Mouse (Mus musculus) megakaryocyte, embryonic 14.5 days (primary cell): ENCODE measurements around the gene Lhfpl2. TPM values are rescaled to one million over a fixed set of nuclear protein-coding genes. Genes with fewer than 3 reads are reported as not detected.

ENCODE experiments used
- H3K27me3 ChIP-seq: replicated peaks from 2 replicates; pipeline ENCODE3; 2012; ENCODE audit warnings: inconsistent platforms
- H3K36me3 ChIP-seq: replicated peaks from 2 replicates; pipeline ENCODE3; 2012; ENCODE audit warnings: low read length, inconsistent platforms, mixed read lengths
- H3K4me1 ChIP-seq: 2 replicates; pipeline ENCODE4 v1.6.1; 2012; ENCODE audit warnings: inconsistent platforms
- H3K4me3 ChIP-seq: replicated peaks from 2 replicates; pipeline ENCODE3; 2012; ENCODE audit warnings: moderate library complexity, mild to moderate bottlenecking, inconsistent platforms
- H3K9me3 ChIP-seq: 2 replicates; pipeline ENCODE4 v1.6.1; 2012; ENCODE audit warnings: inconsistent platforms
- FLI1 ChIP-seq: IDR thresholded peaks from 2 replicates; pipeline ENCODE4 v1.6.1; 2012; ENCODE audit warnings: low read length, inconsistent platforms, mixed read lengths
- GATA1 ChIP-seq: IDR thresholded peaks from 3 replicates; pipeline ENCODE4 v1.6.1; 2012; ENCODE audit warnings: mixed read lengths, low read length, inconsistent platforms, borderline replicate concordance
- polyA plus RNA-seq: library from polyadenylated mRNA; stranded (reverse); fragments of >175 nt; gene quantifications from 2 replicates; pipeline ENCODE4 v1.2.3, GENCODE M21; 2012; ENCODE audit warnings: low replicate concordance; ENCODE audit not compliant: insufficient read depth

Gene Lhfpl2
- polyA plus RNA-seq, 1 experiment = 0.47 TPM

DNA sequence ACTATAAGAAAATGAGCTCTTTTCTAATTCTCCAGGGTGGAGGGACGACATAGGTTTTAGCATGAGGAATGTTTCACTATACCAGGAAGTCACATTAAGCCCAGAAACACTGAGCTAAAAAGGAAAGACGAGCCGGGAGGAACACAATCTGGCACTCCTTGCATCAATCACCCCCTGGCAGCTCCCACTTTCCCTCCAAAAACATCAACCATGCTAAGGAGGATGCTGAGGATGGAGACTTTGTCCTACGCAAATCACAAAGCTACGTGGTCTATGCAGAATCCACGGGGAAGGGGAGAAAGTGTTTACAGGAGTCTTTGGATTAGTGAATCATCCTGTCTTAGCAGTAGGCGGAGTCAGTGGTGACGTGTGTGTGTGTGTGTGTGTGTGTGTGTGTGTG lies 142.2 kb downstream of the Lhfpl2 start:
- no peaks in the 10 kb centered on the region for H3K9me3 ChIP-seq

DNA sequence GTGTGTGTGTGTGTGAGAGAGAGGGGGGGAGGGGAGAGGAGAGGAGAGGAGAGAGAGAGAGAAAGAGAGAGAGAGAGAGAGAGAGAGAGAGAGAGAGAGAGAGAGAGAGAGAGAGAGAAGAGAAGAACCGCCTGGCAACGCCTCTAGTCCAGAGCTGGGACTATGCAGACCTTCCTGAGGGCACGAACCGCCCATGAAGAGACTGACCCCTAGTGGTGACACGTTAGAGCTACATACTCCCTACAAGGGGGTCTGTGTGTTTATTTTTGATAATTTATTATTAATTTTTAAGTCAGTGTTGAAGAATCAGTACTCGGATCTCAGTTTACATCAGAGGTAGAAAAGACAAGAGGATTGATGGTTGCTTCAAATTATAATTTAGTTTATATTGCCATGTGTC lies 147.6 kb downstream of the Lhfpl2 start:
- H3K4me3 ChIP-seq = no peak overlapping the region
- H3K4me1 ChIP-seq = peaks cover 8% of the 10 kb centered on the region
- peaks cover 10% of the 10 kb centered on the region for H3K9me3 ChIP-seq
- H3K27me3 ChIP-seq = no peaks in the 10 kb centered on the region
- H3K36me3 ChIP-seq = peaks cover 86% of the 10 kb centered on the region
- TF ChIP-seq GATA1 (no peak), FLI1 (no peak)

More for the DNA sequence above, 142.2 kb downstream of the Lhfpl2 start:
- Histone ChIP-seq H3K4me1 (peaks cover 5% of the 10 kb centered on the region), H3K4me3 (no peak overlapping the region), H3K36me3 (peaks cover 73% of the 10 kb centered on the region), H3K27me3 (no peaks in the 10 kb centered on the region)
- TF ChIP-seq FLI1 (no peak), GATA1 (no peak)

DNA sequence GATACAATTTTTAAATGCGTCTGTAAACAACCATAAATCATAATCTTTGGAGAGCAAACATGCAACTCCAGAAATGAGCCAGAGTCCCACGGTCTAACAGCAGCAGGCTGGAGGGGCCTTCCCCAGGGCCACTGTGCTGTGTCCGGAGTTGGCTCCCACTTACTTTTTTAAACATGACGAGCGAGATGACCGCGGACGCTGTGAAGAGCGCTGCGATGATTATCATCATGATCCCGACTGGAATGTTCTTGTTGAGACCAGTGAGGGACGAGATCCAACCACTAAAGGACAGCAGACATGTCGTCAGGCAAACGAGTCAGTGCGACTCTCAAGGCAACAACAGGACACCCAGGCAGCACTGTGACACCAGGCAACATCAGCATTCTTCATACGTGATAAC lies 150.4 kb downstream of the Lhfpl2 start:
- H3K27me3 ChIP-seq = no peaks in the 10 kb centered on the region
- TF ChIP-seq GATA1 (no peak), FLI1 (no peak)
- peaks cover 10% of the 10 kb centered on the region for H3K9me3 ChIP-seq
- H3K36me3 ChIP-seq = peaks cover 92% of the 10 kb centered on the region
- H3K4me1 ChIP-seq = peaks cover 6% of the 10 kb centered on the region; the same call in 1 of the 2 replicates
- H3K4me3 ChIP-seq = no peak overlapping the region

DNA sequence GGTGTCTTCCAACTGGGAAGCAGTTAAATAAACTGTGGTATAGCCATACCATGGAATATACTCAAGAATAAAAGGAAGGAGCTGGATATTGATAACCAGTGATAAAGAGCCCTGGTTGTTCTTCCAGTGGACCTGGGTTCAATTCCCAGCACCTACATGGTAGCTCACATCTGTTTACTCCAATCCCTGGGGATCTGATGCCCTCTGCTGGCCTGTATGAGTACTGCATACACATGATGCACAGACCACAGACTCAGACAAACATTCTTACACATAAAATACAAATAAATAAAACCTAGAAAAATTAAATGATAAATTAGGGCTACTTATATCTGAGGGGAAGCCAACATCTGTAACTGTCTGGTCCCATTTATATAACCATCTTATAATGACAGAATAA lies 151.3 kb downstream of the Lhfpl2 start:
- H3K4me1 ChIP-seq = peaks cover 6% of the 10 kb centered on the region; the same call in 1 of the 2 replicates
- no peaks in the 10 kb centered on the region for H3K27me3 ChIP-seq
- peaks cover 10% of the 10 kb centered on the region for H3K9me3 ChIP-seq
- TF ChIP-seq GATA1 = no peak
- H3K4me3 ChIP-seq = no peak overlapping the region
- peaks cover 94% of the 10 kb centered on the region for H3K36me3 ChIP-seq

DNA sequence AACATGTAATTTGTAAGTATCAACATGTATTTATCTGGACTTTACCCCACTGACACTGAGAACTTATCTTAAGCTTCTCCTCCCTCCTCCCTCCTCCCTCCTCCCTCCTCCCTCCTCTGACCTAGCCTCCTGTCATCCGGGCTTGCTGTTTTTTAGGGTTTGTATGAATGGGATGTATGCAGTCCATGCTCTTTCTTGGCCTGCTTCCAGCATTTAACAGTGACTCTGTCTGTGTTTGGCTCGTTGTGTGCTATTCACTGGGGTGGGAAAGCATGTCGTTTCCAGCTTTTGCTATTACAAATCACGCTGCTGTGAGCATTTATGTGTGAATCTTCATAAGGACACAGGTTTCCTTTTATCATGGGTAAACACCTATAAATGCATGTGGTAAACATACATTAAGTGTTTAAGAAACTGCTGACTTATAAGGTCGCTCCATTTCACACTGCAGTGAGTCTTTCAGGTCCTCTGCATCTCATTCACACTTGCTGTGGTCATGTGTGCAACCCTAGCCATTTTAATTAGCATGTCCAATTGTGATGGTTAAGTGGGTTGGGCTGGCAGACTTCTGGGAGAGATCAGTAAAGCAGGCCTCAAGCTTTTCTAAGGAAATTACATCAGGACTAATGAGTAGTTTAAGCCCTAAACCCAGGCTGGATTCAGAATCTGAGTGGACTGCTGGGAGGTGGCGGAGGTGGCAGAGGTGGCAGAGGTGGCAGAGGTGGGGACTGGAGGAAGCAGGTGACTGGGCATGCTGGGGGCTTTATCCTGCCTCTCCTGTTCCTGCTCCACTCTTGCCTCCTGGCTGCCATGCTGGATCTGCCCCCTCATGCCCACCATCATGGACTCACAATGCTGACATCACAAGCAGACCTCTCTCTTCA lies 153.9 kb downstream of the Lhfpl2 start:
- Histone ChIP-seq H3K4me1 (peaks cover 6% of the 10 kb centered on the region; the same call in 1 of the 2 replicates), H3K4me3 (no peak overlapping the region), H3K9me3 (peaks cover 10% of the 10 kb centered on the region), H3K27me3 (no peaks in the 10 kb centered on the region), H3K36me3 (peaks cover 77% of the 10 kb centered on the region)
- TF ChIP-seq FLI1 (no peak), GATA1 (no peak)

DNA sequence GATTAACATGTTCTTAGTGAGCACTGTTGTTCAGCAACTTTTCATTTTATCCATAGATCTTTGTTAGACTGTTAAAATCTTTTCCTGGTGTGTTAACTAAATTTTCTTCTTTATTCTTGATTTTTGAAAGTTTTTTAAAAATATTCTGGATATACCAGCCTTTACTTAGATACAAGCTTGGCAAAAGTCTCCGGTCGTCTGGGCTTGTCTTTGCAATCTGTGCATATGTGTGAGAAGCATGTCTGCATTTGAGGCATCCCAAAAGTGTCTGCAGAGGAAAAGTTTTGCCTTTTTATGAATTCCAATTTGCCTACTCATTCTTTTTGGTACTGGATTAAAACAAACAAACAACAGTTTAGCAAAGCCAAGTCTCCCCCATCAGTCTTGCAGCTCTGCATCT lies 154.6 kb downstream of the Lhfpl2 start:
- TF ChIP-seq GATA1 (no peak), FLI1 (no peak)

DNA sequence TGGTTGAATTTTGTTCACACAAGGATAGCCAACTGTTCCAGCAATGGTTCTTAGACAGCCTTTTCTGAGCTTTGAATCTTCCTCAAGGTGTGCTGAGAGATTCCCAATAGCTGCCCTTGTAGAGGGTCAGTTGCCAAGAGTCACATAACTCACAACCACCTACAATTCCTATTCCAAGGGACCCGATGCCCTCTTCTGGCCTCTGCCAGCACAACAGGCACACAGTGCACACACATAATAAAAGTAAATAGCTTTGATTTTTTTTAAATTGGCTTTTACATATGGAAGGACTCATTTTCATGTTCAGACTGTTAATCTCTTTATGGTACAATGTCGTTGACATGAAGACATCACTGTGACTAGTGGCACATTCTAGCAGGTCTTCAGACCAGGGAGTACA lies 155.1 kb downstream of the Lhfpl2 start:
- Histone ChIP-seq H3K36me3 (peaks cover 66% of the 10 kb centered on the region), H3K27me3 (no peaks in the 10 kb centered on the region), H3K4me1 (peaks cover 3% of the 10 kb centered on the region; the same call in 1 of the 2 replicates), H3K4me3 (no peak overlapping the region), H3K9me3 (peaks cover 10% of the 10 kb centered on the region)
- no peak for TF ChIP-seq FLI1
- no peak for TF ChIP-seq GATA1

More for the DNA sequence above, 154.6 kb downstream of the Lhfpl2 start:
- H3K9me3 ChIP-seq = peaks cover 10% of the 10 kb centered on the region
- peaks cover 70% of the 10 kb centered on the region for H3K36me3 ChIP-seq
- no peaks in the 10 kb centered on the region for H3K27me3 ChIP-seq
- H3K4me1 ChIP-seq = peaks cover 3% of the 10 kb centered on the region; the same call in 1 of the 2 replicates
- H3K4me3 ChIP-seq = no peak overlapping the region

DNA sequence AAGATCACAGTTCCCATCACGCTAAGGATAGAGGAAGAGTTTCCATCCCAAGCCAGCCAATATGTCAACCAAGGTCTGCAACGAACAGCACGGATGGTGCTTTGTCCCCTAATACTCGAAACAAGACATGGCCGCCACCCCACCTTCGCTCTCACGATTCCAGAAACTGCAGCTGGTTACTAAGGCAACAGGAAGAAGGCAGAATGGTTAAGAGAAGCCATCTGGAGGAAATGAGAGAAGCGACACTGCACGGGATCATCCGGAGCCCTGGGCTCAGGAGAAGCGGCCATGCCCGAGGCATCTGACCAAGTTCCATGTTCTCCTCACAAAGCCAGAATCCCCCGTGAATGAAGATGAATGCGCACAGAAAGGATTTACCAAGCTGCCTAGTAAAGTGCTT lies 166.0 kb downstream of the Lhfpl2 start:
- H3K36me3 ChIP-seq = peaks cover 70% of the 10 kb centered on the region
- no peak for TF ChIP-seq GATA1
- TF ChIP-seq FLI1 = no peak
- H3K9me3 ChIP-seq = no peaks in the 10 kb centered on the region
- no peaks in the 10 kb centered on the region for H3K4me1 ChIP-seq
- no peaks in the 10 kb centered on the region for H3K27me3 ChIP-seq
- no peak overlapping the region for H3K4me3 ChIP-seq

DNA sequence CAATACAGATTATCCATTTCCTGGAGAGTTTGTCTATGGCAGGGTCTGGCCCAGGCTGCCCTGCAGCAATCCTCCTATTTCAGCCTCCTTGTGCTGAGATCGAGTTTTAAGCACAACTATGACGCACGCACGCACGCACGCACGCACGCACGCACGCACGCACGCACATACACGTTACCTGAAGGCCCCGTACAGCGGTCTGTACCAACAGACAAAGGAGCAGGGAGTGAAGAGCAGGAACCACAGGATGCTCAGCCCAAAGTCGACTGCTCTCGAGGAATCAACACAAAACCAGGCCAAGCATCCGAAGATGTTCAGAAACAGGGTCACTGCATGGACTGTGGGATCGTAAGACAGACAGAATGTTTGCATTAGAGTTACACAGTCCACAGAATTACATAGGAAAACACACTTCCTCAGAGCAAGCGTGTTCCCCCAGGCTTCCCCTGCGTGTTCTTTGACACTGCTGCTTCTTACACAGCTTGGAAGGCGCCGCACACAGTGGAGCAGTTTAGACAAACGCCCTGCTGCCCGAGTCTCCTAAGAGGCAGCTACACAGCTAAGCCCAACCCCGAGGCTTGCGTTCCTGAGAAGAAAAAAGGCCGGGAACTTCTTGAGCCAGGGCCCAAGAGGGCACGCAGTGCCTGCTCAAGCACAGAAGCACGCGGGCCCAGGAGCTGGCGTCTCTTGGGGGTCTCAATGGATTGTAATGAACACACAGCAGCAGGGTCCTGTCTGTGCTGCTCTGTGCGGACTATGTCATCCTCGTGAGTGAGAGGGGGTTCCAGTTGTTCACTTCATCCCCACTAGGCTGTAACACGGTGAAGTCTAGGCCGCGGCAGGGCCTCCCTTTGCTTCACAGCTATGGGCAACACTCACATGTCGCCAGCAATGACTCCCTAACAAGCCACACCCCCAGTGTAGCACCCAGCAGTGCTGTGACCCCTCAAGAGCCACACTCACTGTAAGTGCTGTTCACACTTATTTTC lies 167.4 kb downstream of the Lhfpl2 start:
- H3K4me1 ChIP-seq = no peaks in the 10 kb centered on the region
- H3K36me3 ChIP-seq = peaks cover 84% of the 10 kb centered on the region
- no peaks in the 10 kb centered on the region for H3K9me3 ChIP-seq
- TF ChIP-seq GATA1 = no peak
- no peak for TF ChIP-seq FLI1
- no peaks in the 10 kb centered on the region for H3K27me3 ChIP-seq
- H3K4me3 ChIP-seq = no peak overlapping the region

DNA sequence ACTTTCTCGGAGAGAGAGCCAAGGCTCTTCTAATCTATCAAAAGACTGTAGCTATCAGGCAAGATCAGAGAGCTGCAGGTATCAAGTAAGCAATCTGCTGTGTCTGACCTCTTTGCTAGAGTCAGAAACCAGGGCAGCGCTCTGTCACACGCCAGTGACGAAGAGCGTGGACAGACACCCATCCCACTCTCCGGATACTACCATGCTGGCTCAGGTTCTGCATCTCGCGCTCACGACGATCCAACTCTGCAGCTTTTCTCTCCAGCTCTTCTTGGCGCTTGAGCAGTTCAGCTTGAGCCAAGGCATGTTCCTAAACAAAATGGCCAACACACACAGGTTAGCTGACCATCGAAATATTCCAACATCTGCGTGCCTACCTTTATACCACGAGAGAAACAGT lies 174.3 kb downstream of the Lhfpl2 start:
- no peak overlapping the region for H3K4me3 ChIP-seq
- peaks cover 30% of the 10 kb centered on the region for H3K4me1 ChIP-seq
- H3K27me3 ChIP-seq = no peaks in the 10 kb centered on the region
- no peaks in the 10 kb centered on the region for H3K9me3 ChIP-seq
- TF ChIP-seq GATA1 (no peak), FLI1 (no peak)
- H3K36me3 ChIP-seq = peaks cover 78% of the 10 kb centered on the region
